Comparison of ENCODE assay signal across 8 mouse cellular contexts in the genomic region with DNA sequence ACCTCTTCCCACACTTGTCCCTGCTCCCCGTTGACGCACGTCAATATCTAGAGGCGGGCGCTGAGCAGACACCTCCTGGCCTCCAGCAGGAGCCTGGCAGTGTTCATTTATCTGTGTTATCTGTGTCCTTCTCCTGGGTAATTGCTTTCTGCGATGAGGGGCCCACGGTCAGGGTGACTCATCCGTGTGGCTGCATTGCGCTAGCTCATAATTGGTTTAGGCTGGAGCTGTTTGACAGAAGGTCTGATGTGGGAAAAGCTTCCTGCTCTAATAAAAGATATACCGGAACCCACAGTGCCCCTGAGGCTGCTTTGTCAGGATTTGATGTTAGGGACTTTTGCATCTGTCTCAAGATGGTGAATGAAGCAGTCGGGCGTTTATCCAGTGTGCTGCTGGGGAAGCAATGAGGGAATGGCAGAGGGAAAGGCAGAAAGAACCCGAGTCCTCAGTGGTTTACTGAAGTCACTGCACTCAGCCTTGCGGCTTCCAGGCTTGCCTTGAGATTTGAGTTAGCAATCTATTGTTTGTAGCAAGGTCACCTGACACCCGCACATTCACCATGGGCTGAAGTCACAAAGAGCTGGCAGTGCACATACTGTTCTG.
A peak's percentile ranks its signal among the peaks of the same experiment; 100 is the strongest.
DNase-seq lines count a peak whose midpoint lies in the region; ATAC-seq and TF ChIP-seq lines count a peak whose summit lies in the region.

No protein-coding gene starts in this region.

- no peaks in the 10 kb centered on the region for H3K9me3 ChIP-seq in lung, embryonic 14.5 days (ENCODE audit: low read depth, low read length)
- H3K9me3 ChIP-seq in forebrain, embryonic 11.5 days (ENCODE audit: control insufficient read depth, low read length) = no peaks in the 10 kb centered on the region
- H3K9me3 ChIP-seq in midbrain, embryonic 15.5 days = no peaks in the 10 kb centered on the region

- no peak overlapping the region for H3K9ac ChIP-seq in lung, embryonic 14.5 days
- H3K9ac ChIP-seq in forebrain, embryonic 11.5 days (ENCODE audit: low read length) = peak overlapping the region; percentile 45
- H3K9ac ChIP-seq in midbrain, embryonic 15.5 days = peak overlapping the region; percentile 19

- no peaks in the 10 kb centered on the region for H3K36me3 ChIP-seq in lung, embryonic 14.5 days (ENCODE audit: insufficient read depth)
- H3K36me3 ChIP-seq in forebrain, embryonic 11.5 days (ENCODE audit: control insufficient read depth, insufficient read depth, low read length) = no peaks in the 10 kb centered on the region; the same call in 1 of the 2 replicates
- no peaks in the 10 kb centered on the region; the same call in 1 of the 2 replicates for H3K36me3 ChIP-seq in midbrain, embryonic 15.5 days (replicated peaks)

- WGBS in lung, embryonic 14.5 days = 23% methylated on average over 15 of the region's 15 CpGs
- 5% methylated on average over 15 of the region's 15 CpGs for WGBS in forebrain, embryonic 11.5 days
- 3% methylated on average over 15 of the region's 15 CpGs for WGBS in midbrain, embryonic 15.5 days

- no peak for TF ChIP-seq CTCF in lung, embryonic 14.5 days (IDR thresholded peaks at IDR 0.05; ENCODE audit: low read depth)

- H3K27ac ChIP-seq in lung, embryonic 14.5 days (ENCODE audit: low read depth) = no peak overlapping the region
- H3K27ac ChIP-seq in forebrain, embryonic 11.5 days (ENCODE audit: low read depth, low read length) = peak overlapping the region; percentile 79
- peak overlapping the region; percentile 85 for H3K27ac ChIP-seq in midbrain, embryonic 15.5 days

- no peaks in the 10 kb centered on the region for H3K27me3 ChIP-seq in lung, embryonic 14.5 days (ENCODE audit: insufficient read depth, low read length)
- H3K27me3 ChIP-seq in forebrain, embryonic 11.5 days (ENCODE audit: control insufficient read depth, insufficient read depth, low read length) = no peaks in the 10 kb centered on the region
- no peaks in the 10 kb centered on the region for H3K27me3 ChIP-seq in midbrain, embryonic 15.5 days (replicated peaks)

- H3K4me1 ChIP-seq in lung, embryonic 14.5 days (ENCODE audit: insufficient read depth) = no peaks in the 10 kb centered on the region
- H3K4me1 ChIP-seq in forebrain, embryonic 11.5 days (replicated peaks; ENCODE audit: control insufficient read depth, insufficient read depth, low read length) = peaks cover 15% of the 10 kb centered on the region
- H3K4me1 ChIP-seq in midbrain, embryonic 15.5 days = peaks cover 37% of the 10 kb centered on the region

- ATAC-seq in lung, embryonic 14.5 days (ENCODE audit: insufficient read depth) = no peak
- ATAC-seq in forebrain, embryonic 11.5 days (replicated peaks; ENCODE audit: low FRiP score) = peak; percentile 84
- ATAC-seq in midbrain, embryonic 15.5 days (replicated peaks) = peak; percentile 84

- no peak overlapping the region for H3K4me3 ChIP-seq in lung, embryonic 14.5 days (ENCODE audit: low read depth, low read length)
- peak overlapping the region; percentile 7; the same call in 1 of the 2 replicates for H3K4me3 ChIP-seq in forebrain, embryonic 11.5 days (ENCODE audit: low read depth, low read length)
- H3K4me3 ChIP-seq in midbrain, embryonic 15.5 days = no peak overlapping the region

- H3K4me2 ChIP-seq in lung, embryonic 14.5 days = 0 out of 2 replicates have a peak overlapping the region, but pooled peaks have one; percentile 7
- H3K4me2 ChIP-seq in forebrain, embryonic 11.5 days (ENCODE audit: low read depth, low read length, severe bottlenecking) = peak overlapping the region; percentile 39
- H3K4me2 ChIP-seq in midbrain, embryonic 15.5 days = peak overlapping the region; percentile 40

- no peak for DNase-seq in lung, embryonic 14.5 days
- no peak for DNase-seq in lung, adult 18-20 months
- DNase-seq in c-Kit-positive CD71-positive TER-119-negative erythroid progenitor cells, embryonic 14.5 days (ENCODE audit: low read depth) = peak; percentile 74
- DNase-seq in forebrain, embryonic 11.5 days (ENCODE audit: low spot score) = peak; percentile 70
- peak; percentile 39 to 74 for DNase-seq in layer of hippocampus, adult 18-20 months (ENCODE audit: low spot score in 2 of 2)
- DNase-seq in thymus, postnatal 25 days = no peak
- no peak for DNase-seq in testis, postnatal 14 days (ENCODE audit: low spot score)

Comparison
In these comparisons a context has a peak if more than half of its experiments do, and no peak if none do; other contexts are left out.
1. DNase-seq: peak in c-Kit-positive CD71-positive TER-119-negative erythroid progenitor cells, embryonic 14.5 days (single experiment), forebrain, embryonic 11.5 days (single experiment) and layer of hippocampus, adult 18-20 months (2 of 2); none in lung, embryonic 14.5 days (single experiment), lung, adult 18-20 months (0 of 2), thymus, postnatal 25 days (single experiment) and testis, postnatal 14 days (single experiment).
2. Peak in every context shown above with its lines, with median percentiles within 50 percentile points of each other: H3K4me2 ChIP-seq.